Mouse (Mus musculus): ENCODE results near the gene Eif4g1.
"Not testable (repeated sequence)": the region's sequence is repeated elsewhere in the genome, so short reads cannot be mapped to it uniquely, and the experiment has no call there.

Gene Eif4g1

DNA sequence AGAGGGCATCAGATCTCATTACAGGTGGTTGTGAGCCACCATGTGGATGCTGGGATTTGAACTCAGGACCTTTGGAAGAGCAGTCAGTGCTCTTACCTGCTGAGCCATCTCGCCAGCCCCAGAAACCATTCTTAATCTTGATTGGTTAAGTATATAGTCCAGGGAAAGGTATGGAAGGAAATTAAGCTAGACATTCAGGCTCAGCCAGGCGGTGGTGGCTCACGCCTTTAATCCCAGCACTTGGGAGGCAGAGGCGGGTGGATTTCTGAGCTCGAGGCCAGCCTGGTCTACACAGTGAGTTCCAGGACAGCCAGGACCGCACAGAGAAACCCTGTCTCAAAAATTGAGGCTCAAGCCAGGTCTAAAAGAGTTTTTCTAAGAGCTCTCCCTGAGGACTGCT lies at the start of gene Eif4g1:
TSS of gene Eif4g1 (plus strand) at position 301 of the 400 bp plus-strand sequence.
- CTCF ChIA-PET, result not testable (repeated sequence)

- CTCF ChIA-PET, result interaction anchor here (2.4 kb wide), 1 partner anchor 9 kb away, joined by 11 read pairs; the partner anchor contains the start of genes Eef1akmt4 and Gm49333
Measured at GRCm38 (mm10) chr16:20619541-20620398, 48.3 kb upstream of the Eif4g1 start.

DNA sequence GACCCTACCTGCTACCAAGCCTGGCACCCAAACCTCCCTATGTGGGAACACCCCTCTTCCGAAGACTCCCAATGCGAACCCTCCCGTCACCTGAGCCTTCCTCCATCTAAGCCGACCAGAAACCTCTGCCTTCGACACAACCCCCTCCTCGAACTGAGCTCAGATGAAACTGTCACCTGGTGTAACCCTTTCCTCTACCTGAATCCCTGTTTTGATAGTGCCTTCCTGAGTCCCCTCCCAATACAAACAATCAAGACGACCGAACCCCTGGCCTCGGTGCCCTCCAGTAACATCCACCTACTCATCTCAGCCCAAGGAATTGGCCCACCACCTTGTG lies 47.7 kb upstream of the Eif4g1 start:
- CTCF ChIA-PET, result interaction anchor here (2.4 kb wide), 1 partner anchor 10 kb away, joined by 11 read pairs; the partner anchor contains the start of genes Eef1akmt4 and Gm49333

GRCm38 (mm10) chr16:20620751-20621190 lies 47.3 kb upstream of the Eif4g1 start:
- CTCF ChIA-PET, result interaction anchor here (2.4 kb wide), 1 partner anchor 10 kb away, joined by 11 read pairs; the partner anchor contains the start of genes Eef1akmt4 and Gm49333

GRCm38 (mm10) chr16:20621191-20621990 lies 46.7 kb upstream of the Eif4g1 start, which contains the start of gene Camk2n2:
Gene Camk2n2 (minus strand): TSS chr16:20621287.
- CTCF ChIA-PET, result interaction anchor here (2.4 kb wide), 1 partner anchor 11 kb away, joined by 11 read pairs; the partner anchor contains the start of genes Eef1akmt4 and Gm49333

- CTCF ChIA-PET, result no interaction called here
Measured at GRCm38 (mm10) chr16:20621991-20622685, 46.0 kb upstream of the Eif4g1 start.

DNA sequence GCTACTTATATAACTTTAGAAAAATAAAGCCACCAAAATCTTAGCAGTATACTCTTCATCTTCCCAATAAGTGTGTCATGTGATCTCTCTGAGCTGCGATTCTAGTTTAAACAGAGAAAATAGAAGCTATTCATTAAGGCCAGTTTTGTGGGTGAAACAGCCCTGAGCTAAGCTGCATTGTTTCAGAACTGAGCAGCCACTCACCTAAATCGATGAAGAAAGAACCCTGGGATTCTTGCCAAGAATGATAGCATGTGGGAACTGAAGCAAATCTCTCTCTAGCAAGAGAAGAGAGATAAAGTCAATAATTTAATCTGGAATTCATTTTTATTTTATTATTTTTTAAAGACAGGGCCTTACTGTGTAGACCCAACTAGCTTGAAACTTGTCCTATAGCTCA lies 44.9 kb upstream of the Eif4g1 start:
- CTCF ChIA-PET, result interaction anchor here (0.6 kb wide), 1 partner anchor 123 kb away, joined by 7 read pairs; no protein-coding TSS in a partner anchor

DNA sequence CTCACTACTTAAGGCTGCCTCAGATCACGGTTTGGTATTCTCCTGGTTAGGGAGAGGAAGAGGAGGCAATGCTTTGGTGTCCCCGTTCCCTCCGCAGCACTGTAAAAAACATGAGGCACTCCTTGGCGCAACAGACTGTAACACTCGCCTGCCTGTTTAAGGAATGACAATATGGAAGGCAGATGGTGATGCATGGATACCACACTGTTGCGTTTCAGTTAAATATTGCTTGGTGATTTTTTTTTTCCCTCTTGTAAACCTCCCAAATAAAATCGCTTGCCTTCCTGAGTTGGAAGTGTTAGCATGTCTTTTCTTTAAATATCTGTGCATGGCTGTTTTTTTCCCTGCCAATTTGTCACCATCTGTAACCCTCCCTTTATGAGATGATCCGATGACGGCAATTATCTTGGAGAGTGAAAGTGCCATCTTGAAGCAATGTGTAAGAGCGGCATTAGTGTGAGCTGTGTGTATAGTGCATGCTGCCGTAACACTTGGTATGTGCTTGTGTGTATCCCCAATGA lies 39.2 kb upstream of the Eif4g1 start:
- CTCF ChIA-PET, result no interaction called here

GRCm38 (mm10) chr16:20629731-20630634 lies 38.1 kb upstream of the Eif4g1 start, which contains the start of gene Ece2:
Gene Ece2 (plus strand): TSS chr16:20629828.
- CTCF ChIA-PET, result no interaction called here

GRCm38 (mm10) chr16:20637410-20637809 lies 30.7 kb upstream of the Eif4g1 start:
- CTCF ChIA-PET, result interaction anchor here (0.5 kb wide), 2 partner anchors 13 to 34 kb away, joined by 3 to 5 read pairs; no protein-coding TSS in a partner anchor

DNA sequence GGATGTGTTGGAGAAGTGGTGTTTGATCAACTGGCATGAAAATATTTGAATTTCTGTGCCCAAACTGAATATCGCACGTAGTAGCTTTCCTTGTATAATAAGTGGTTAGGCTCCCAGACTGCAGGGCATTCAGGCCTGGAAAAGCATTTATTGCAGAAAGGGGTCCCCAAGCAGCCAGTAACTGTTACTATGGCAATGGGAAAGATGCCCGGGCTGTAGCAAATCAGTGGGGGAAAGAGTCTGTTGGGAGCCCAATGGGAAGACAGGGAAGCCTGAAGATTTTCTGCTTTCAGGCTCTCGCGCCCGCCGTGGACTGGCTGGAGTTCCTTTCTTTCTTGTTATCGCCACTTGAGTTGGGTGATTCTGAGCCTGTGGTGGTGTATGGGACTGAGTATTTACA lies 29.7 kb upstream of the Eif4g1 start:
- CTCF ChIA-PET, result no interaction called here

- CTCF ChIA-PET, result no interaction called here
Measured at GRCm38 (mm10) chr16:20642161-20642560, 26.0 kb upstream of the Eif4g1 start.

- CTCF ChIA-PET, result no interaction called here
Measured at GRCm38 (mm10) chr16:20643911-20644310, 24.2 kb upstream of the Eif4g1 start.

GRCm38 (mm10) chr16:20651076-20651946 lies 16.8 kb upstream of the Eif4g1 start, which contains the start of gene Psmd2:
Gene Psmd2 (plus strand): TSS chr16:20651652.
- CTCF ChIA-PET, result no interaction called here

- CTCF ChIA-PET, result no interaction called here
Measured at GRCm38 (mm10) chr16:20651947-20652310, 16.2 kb upstream of the Eif4g1 start.

DNA sequence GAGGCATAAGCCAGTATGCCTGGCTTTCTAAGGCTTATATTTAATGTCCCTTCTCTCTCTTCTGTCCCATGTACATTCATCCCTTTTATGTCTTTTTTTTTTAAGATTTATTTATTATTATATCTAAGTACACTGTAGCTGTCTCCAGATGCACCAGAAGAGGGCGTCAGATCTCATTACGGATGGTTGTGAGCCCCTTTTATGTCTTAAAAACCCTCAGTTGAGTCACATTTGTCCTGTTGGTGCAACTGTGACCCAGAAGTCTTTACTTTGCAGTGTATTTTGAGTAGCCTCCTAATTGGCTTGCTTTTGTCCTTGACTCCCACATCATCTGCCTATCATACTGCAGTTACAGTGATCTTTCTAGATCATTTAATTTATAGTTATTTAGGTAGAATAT lies 14.8 kb upstream of the Eif4g1 start:
- CTCF ChIA-PET, result no interaction called here

DNA sequence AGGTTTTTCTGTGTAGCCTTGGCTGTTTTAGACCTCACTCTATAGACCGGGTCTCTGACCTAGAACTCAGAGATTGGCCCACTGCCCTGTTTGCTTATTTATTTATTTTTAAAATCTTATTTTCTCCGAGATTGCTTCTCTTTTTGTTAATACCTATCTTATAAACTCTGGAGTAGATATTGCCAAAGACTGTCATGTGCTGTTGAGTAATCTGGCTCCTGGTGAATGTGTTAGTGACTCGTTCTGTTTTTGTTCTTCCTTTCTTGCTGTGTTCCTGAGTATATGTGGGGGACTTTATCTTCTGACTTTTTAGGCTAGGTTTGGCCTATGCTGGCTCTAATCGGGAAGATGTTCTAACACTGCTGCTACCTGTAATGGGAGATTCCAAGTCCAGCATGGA lies 10.5 kb upstream of the Eif4g1 start:
- CTCF ChIA-PET, result no interaction called here

DNA sequence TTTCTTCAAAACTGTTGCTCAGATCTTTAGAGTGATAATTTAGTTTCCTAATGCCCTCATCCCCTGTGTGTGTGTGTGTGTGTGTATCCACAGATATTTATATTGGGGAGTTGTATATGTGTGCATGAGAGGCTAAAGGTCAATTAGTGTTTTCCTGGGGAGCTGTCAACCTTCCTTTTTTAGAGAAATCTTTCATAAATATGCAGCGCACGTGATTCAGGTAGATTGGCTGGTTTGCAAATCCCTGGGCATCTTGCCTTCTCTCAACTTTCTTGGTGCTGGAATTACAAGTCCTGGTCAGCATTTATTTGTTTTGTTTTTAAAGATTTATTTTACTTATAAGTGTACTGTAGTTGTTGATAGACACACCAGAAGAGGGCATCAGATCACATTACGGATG lies 2.2 kb downstream of the Eif4g1 start:
- CTCF ChIA-PET, result no interaction called here

- CTCF ChIA-PET, result interaction anchor here (0.6 kb wide), 1 partner anchor 1586 kb away, joined by 6 read pairs; no protein-coding TSS in a partner anchor
Measured at GRCm38 (mm10) chr16:20671886-20672285, 3.8 kb downstream of the Eif4g1 start.
